Mouse (Mus musculus): Measurements from ENCODE around the gene Tcaim. TPM values are rescaled to one million over a fixed set of nuclear protein-coding genes. Genes with fewer than 3 reads are reported as not detected.
A peak's percentile ranks its signal among the peaks of the same experiment; 100 is the strongest.

The Tcaim gene
- total and polyA plus RNA-seq, 2 experiments from 2014 or later = 6.6 to 7.3 TPM

DNA sequence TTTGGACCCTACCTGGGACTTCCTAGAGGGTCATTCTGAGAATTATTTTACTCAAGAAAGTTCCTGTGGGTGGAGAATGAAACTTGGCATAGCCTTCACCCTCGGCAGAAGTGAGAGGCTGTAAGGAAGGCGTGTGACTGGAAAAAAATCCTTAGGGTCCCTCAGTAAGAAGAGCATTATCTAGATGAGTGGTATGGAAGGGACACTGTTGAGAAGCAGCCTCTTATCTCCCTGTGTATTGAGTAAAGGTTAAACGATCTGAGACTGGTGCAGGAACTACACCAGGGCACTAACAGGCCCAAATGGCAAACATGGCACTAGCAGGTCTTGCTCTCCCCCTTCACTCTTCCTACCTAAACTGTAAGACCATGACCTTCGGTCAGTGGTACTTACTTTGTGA is 60.9 kb downstream of the Tcaim start:
- TF ChIP-seq CTCF (IDR thresholded peaks at IDR 0.05) = no peak
- no peak for DNase-seq (ENCODE audit: low spot score)
- Histone ChIP-seq H3K9me3 (ENCODE audit: low read length) (0 out of 2 replicates have a peak, but pooled peaks cover 9% of the 10 kb centered on the region), H3K4me2 (ENCODE audit: low read depth, low read length, poor library complexity, severe bottlenecking) (peak overlapping the region; percentile 51), H3K27me3 (ENCODE audit: insufficient read depth, low read length) (no peaks in the 10 kb centered on the region), H3K27ac (ENCODE audit: low read depth, low read length) (peak overlapping the region; percentile 85; the same call in 1 of the 2 replicates), H3K36me3 (ENCODE audit: insufficient read depth, low read length) (peaks cover 11% of the 10 kb centered on the region; the same call in 1 of the 2 replicates), H3K9ac (replicated peaks; ENCODE audit: low read length, poor library complexity, severe bottlenecking) (0 out of 2 replicates have a peak overlapping the region, but pooled peaks have one; percentile 78), H3K4me1 (ENCODE audit: insufficient read depth, low read length) (peaks cover 12% of the 10 kb centered on the region; the same call in 1 of the 2 replicates), H3K4me3 (ENCODE audit: low read depth, low read length) (peak overlapping the region; percentile 81)
- peak; percentile 21; the same call in 1 of the 2 replicates for ATAC-seq (ENCODE audit: low FRiP score)
- 86% methylated on average over 4 of the region's 4 CpGs for WGBS

- Histone ChIP-seq H3K36me3 (ENCODE audit: insufficient read depth, low read length) (no peaks in the 10 kb centered on the region), H3K9me3 (ENCODE audit: low read length) (0 out of 2 replicates have a peak, but pooled peaks cover 5% of the 10 kb centered on the region), H3K9ac (replicated peaks; ENCODE audit: low read length, poor library complexity, severe bottlenecking) (no peak overlapping the region), H3K4me3 (ENCODE audit: low read depth, low read length) (no peak overlapping the region), H3K27me3 (ENCODE audit: insufficient read depth, low read length) (no peaks in the 10 kb centered on the region), H3K4me2 (ENCODE audit: low read depth, low read length, poor library complexity, severe bottlenecking) (no peak overlapping the region), H3K4me1 (ENCODE audit: insufficient read depth, low read length) (no peaks in the 10 kb centered on the region), H3K27ac (ENCODE audit: low read depth, low read length) (no peak overlapping the region)
- DNase-seq (ENCODE audit: low spot score) = no peak
- no peak for ATAC-seq (ENCODE audit: low FRiP score)
- no peak for TF ChIP-seq CTCF (IDR thresholded peaks at IDR 0.05)
- 84% methylated on average over 4 of the region's 4 CpGs for WGBS
These were observed 67.3 kb downstream of the Tcaim start for GRCm38 (mm10) chr9:122872595-122872994.

DNA sequence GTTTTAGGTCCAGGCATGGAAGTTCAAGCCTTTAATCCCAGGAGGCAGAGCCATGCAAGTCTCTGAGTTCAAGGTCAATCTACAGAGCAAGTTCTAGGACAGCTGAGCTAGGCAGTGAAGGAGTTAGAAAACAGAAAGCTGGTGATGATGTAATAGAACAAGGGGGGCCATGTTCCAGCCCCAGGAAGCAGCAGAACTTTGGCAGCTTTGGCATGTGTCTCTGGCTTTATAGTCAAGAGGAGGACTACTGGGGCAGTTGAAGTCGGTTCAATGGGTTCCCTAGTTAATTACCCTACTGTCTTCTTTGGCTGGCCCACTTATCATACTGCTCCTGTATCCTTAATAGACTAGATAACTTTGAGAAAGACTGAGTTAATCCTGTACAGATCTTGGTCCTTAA is 69.3 kb downstream of the Tcaim start:
- DNase-seq (ENCODE audit: low spot score) = no peak
- H3K9me3 ChIP-seq (ENCODE audit: low read length) = 0 out of 2 replicates have a peak, but pooled peaks cover 5% of the 10 kb centered on the region
- no peak overlapping the region for H3K4me3 ChIP-seq (ENCODE audit: low read depth, low read length)
- H3K27ac ChIP-seq (ENCODE audit: low read depth, low read length) = no peak overlapping the region
- no peak for ATAC-seq (ENCODE audit: low FRiP score)
- TF ChIP-seq CTCF (IDR thresholded peaks at IDR 0.05) = no peak
- WGBS = 67% methylated on average over 1 of the region's 1 CpGs
- H3K27me3 ChIP-seq (ENCODE audit: insufficient read depth, low read length) = no peaks in the 10 kb centered on the region
- 0 out of 2 replicates have a peak, but pooled peaks cover 2% of the 10 kb centered on the region for H3K36me3 ChIP-seq (ENCODE audit: insufficient read depth, low read length)
- no peaks in the 10 kb centered on the region for H3K4me1 ChIP-seq (ENCODE audit: insufficient read depth, low read length)
- no peak overlapping the region for H3K9ac ChIP-seq (replicated peaks; ENCODE audit: low read length, poor library complexity, severe bottlenecking)
- no peak overlapping the region for H3K4me2 ChIP-seq (ENCODE audit: low read depth, low read length, poor library complexity, severe bottlenecking)

GRCm38 (mm10) chr9:122875145-122875544 is 69.8 kb downstream of the Tcaim start:
- no peaks in the 10 kb centered on the region for H3K4me1 ChIP-seq (ENCODE audit: insufficient read depth, low read length)
- ATAC-seq (ENCODE audit: low FRiP score) (no peak), DNase-seq (ENCODE audit: low spot score) (no peak)
- 87% methylated on average over 2 of the region's 2 CpGs for WGBS
- no peaks in the 10 kb centered on the region for H3K27me3 ChIP-seq (ENCODE audit: insufficient read depth, low read length)
- H3K4me2 ChIP-seq (ENCODE audit: low read depth, low read length, poor library complexity, severe bottlenecking) = no peak overlapping the region
- no peak for TF ChIP-seq CTCF (IDR thresholded peaks at IDR 0.05)
- H3K36me3 ChIP-seq (ENCODE audit: insufficient read depth, low read length) = 0 out of 2 replicates have a peak, but pooled peaks cover 2% of the 10 kb centered on the region
- no peak overlapping the region for H3K9ac ChIP-seq (replicated peaks; ENCODE audit: low read length, poor library complexity, severe bottlenecking)
- H3K27ac ChIP-seq (ENCODE audit: low read depth, low read length) = no peak overlapping the region
- no peak overlapping the region for H3K4me3 ChIP-seq (ENCODE audit: low read depth, low read length)
- H3K9me3 ChIP-seq (ENCODE audit: low read length) = 0 out of 2 replicates have a peak, but pooled peaks cover 5% of the 10 kb centered on the region

DNA sequence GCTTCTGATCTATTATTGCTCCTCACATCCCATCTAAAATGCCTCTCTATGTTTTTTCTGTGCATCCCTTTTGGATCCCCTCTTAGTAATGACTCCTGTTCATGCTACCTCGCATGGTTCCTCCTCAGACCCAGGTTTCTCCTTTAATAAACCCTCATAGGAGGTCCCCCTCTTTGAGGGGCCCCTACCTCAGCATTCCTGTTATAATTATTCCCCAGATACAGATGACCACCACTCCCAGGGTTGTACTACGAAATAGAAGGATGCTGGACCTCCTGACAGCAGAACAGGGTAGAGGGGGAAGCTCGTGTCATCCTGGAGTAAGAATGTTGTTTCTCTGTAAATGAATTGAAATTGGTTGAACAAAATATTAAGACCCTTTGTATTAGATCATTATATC is 80.0 kb downstream of the Tcaim start, which contains the start of gene Zkscan7:
Gene Zkscan7, plus strand, starts transcription at position 301 of the 400 bp plus-strand sequence.
- no peak for TF ChIP-seq CTCF (IDR thresholded peaks at IDR 0.05)
- H3K4me2 ChIP-seq (ENCODE audit: low read depth, low read length, poor library complexity, severe bottlenecking) = peak within 1 kb of the TSS; percentile 87
- no peak within 1 kb of the TSS for H3K9ac ChIP-seq (replicated peaks; ENCODE audit: low read length, poor library complexity, severe bottlenecking)
- H3K4me1 ChIP-seq (ENCODE audit: insufficient read depth, low read length) = no peaks in the 10 kb centered on the region
- peaks cover 4% of the 10 kb centered on the region; the same call in 1 of the 2 replicates for H3K9me3 ChIP-seq (ENCODE audit: low read length)
- H3K27ac ChIP-seq (ENCODE audit: low read depth, low read length) = no peak within 1 kb of the TSS
- no peak for ATAC-seq (ENCODE audit: low FRiP score)
- H3K4me3 ChIP-seq (ENCODE audit: low read depth, low read length) = peak within 1 kb of the TSS; percentile 69
- H3K36me3 ChIP-seq (ENCODE audit: insufficient read depth, low read length) = peaks cover 6% of the 10 kb centered on the region
- no peak for DNase-seq (ENCODE audit: low spot score)
- no peaks in the 10 kb centered on the region for H3K27me3 ChIP-seq (ENCODE audit: insufficient read depth, low read length)
- 82% methylated on average over 3 of the region's 3 CpGs for WGBS

Other genes starting within 250 kb of the Tcaim start
- gene Topaz1, start 58.2 kb upstream of the Tcaim start, total RNA-seq (2014; rRNA removed) = not detected in 2 replicates
- gene Topaz1, start 58.2 kb upstream of the Tcaim start, polyA plus RNA-seq (2015; fragmentation: Nextera tagmentation; extraction: Ambion mirVana) = not detected in 2 replicates
- gene Gm35549, start 38.5 kb downstream of the Tcaim start, total RNA-seq (2014; rRNA removed) = not detected in 2 replicates
- gene Gm35549, start 38.5 kb downstream of the Tcaim start, polyA plus RNA-seq (2015; fragmentation: Nextera tagmentation; extraction: Ambion mirVana) = 0.27 TPM in 1 of 2 replicates, not detected in the other
- 126 and 187 TPM in 2 replicates for gene Zfp445, start 60.5 kb downstream of the Tcaim start, total RNA-seq (2014; rRNA removed)
- gene Zfp445, start 60.5 kb downstream of the Tcaim start, polyA plus RNA-seq (2015; fragmentation: Nextera tagmentation; extraction: Ambion mirVana) = 70.3 and 77.6 TPM in 2 replicates
- 5.7 and 8.2 TPM in 2 replicates for gene Zkscan7, start 80.1 kb downstream of the Tcaim start, total RNA-seq (2014; rRNA removed)
- gene Zkscan7, start 80.1 kb downstream of the Tcaim start, polyA plus RNA-seq (2015; fragmentation: Nextera tagmentation; extraction: Ambion mirVana) = 1.6 and 1.7 TPM in 2 replicates
- 8.7 and 10.0 TPM in 2 replicates for gene Zfp105, start 117.5 kb downstream of the Tcaim start, total RNA-seq (2014; rRNA removed)
- 6.8 and 7.8 TPM in 2 replicates for gene Zfp105, start 117.5 kb downstream of the Tcaim start, polyA plus RNA-seq (2015; fragmentation: Nextera tagmentation; extraction: Ambion mirVana)
- 14.2 and 16.1 TPM in 2 replicates for gene 1110059G10Rik, start 145.5 kb downstream of the Tcaim start, total RNA-seq (2014; rRNA removed)
- 35.9 and 39.2 TPM in 2 replicates for gene 1110059G10Rik, start 145.5 kb downstream of the Tcaim start, polyA plus RNA-seq (2015; fragmentation: Nextera tagmentation; extraction: Ambion mirVana)
- gene Kif15, start 145.5 kb downstream of the Tcaim start, total RNA-seq (2014; rRNA removed) = 6.8 and 20.1 TPM in 2 replicates
- gene Kif15, start 145.5 kb downstream of the Tcaim start, polyA plus RNA-seq (2015; fragmentation: Nextera tagmentation; extraction: Ambion mirVana) = 2.9 and 4.8 TPM in 2 replicates
- 17.4 and 18.4 TPM in 2 replicates for gene Tmem42, start 215.8 kb downstream of the Tcaim start, total RNA-seq (2014; rRNA removed)
- gene Tmem42, start 215.8 kb downstream of the Tcaim start, polyA plus RNA-seq (2015; fragmentation: Nextera tagmentation; extraction: Ambion mirVana) = 32.5 and 34.5 TPM in 2 replicates
- gene Tgm4, start 229.2 kb downstream of the Tcaim start, total RNA-seq (2014; rRNA removed) = 0.27 and 0.47 TPM in 2 replicates
- 0.42 and 0.48 TPM in 2 replicates for gene Tgm4, start 229.2 kb downstream of the Tcaim start, polyA plus RNA-seq (2015; fragmentation: Nextera tagmentation; extraction: Ambion mirVana)

Measured in midbrain, postnatal 0 days (tissue).